Mouse (Mus musculus) kidney, embryonic 14.5 days (tissue): ENCODE measurements at regions not wholly inside any gene's neighbourhood (a gene's known extent, or its start where the extent isn't known, plus 50 kb on each side); places are given as distances from the start of the nearest gene placed in this dataset.

Experiments used
- ATAC-seq: fragments of 200-750 bp; cut with Nextera tagmentation; 2 replicates; pipeline ENCODE4 v1.8.0; 2017; ENCODE audit warnings: moderate number of reproducible peaks, mild to moderate bottlenecking, moderate TSS enrichment, moderate library complexity; ENCODE audit not compliant: low FRiP score, low TSS enrichment
- H3K27ac ChIP-seq: fragments of 300-500 bp; sonication (generic); 2 replicates; pipeline ENCODE4 v1.5.1; 2014; ENCODE audit warnings: low read depth, mild to moderate bottlenecking, low read length, moderate library complexity, mixed read lengths
- H3K27me3 ChIP-seq: fragments of 300-500 bp; sonication (generic); 2 replicates; pipeline ENCODE4 v1.6.1; 2014; ENCODE audit warnings: mild to moderate bottlenecking, low read length; ENCODE audit not compliant: control insufficient read depth, insufficient read depth
- H3K36me3 ChIP-seq: fragments of 300-500 bp; sonication (generic); 2 replicates; pipeline ENCODE4 v1.6.1; 2014; ENCODE audit warnings: low read length, mixed read lengths; ENCODE audit not compliant: control insufficient read depth, insufficient read depth
- H3K4me1 ChIP-seq: fragments of 300-500 bp; sonication (generic); 2 replicates; pipeline ENCODE4 v1.6.1; 2014; ENCODE audit warnings: low read length, mixed read lengths; ENCODE audit not compliant: control insufficient read depth, insufficient read depth
- H3K4me2 ChIP-seq: fragments of 300-500 bp; sonication (generic); replicated peaks from 2 replicates; pipeline ENCODE4 v1.6.1; 2014; ENCODE audit warnings: low read depth, mild to moderate bottlenecking, low read length
- H3K4me3 ChIP-seq: fragments of 300-500 bp; sonication (generic); 2 replicates; pipeline ENCODE4 v1.5.1; 2014; ENCODE audit warnings: mild to moderate bottlenecking, low read length
- H3K9ac ChIP-seq: fragments of 300-500 bp; sonication (generic); 2 replicates; pipeline ENCODE4 v1.6.1; 2014; ENCODE audit warnings: low read depth, mild to moderate bottlenecking, low read length, moderate library complexity
- H3K9me3 ChIP-seq: fragments of 300-500 bp; sonication (generic); 2 replicates; pipeline ENCODE4 v1.6.1; 2016; ENCODE audit warnings: low read length; ENCODE audit not compliant: control insufficient read depth
- WGBS: fragments of 180-500 bp; shearing (Covaris S2); extraction: QIAGEN DNeasy Blood & Tissue Kit; methylation state at CpG from one replicate; pipeline ENCODE4 v1.1.7; 2014; 5-methylcytosine and 5-hydroxymethylcytosine counted together

- Histone ChIP-seq H3K4me3 (no peak overlapping the region), H3K36me3 (no peaks in the 10 kb centered on the region), H3K9me3 (no peaks in the 10 kb centered on the region), H3K27me3 (no peaks in the 10 kb centered on the region), H3K4me2 (no peak overlapping the region), H3K27ac (no peak overlapping the region), H3K4me1 (no peaks in the 10 kb centered on the region), H3K9ac (no peak overlapping the region)
- no peak for ATAC-seq
- WGBS = 87% methylated on average over 3 of the region's 3 CpGs
Observed at GRCm38 (mm10) chr5:41206462-41206861, 501.5 kb downstream of the Rab28 start.

- Histone ChIP-seq H3K27me3 (no peaks in the 10 kb centered on the region), H3K27ac (no peak overlapping the region), H3K9me3 (no peaks in the 10 kb centered on the region), H3K4me1 (no peaks in the 10 kb centered on the region), H3K9ac (no peak overlapping the region), H3K36me3 (no peaks in the 10 kb centered on the region), H3K4me3 (no peak overlapping the region), H3K4me2 (no peak overlapping the region)
- ATAC-seq = no peak
Observed at GRCm38 (mm10) chr5:41204417-41204816, 503.5 kb downstream of the Rab28 start.

GRCm38 (mm10) chr5:41187193-41187592, 520.8 kb downstream of the Rab28 start:
- H3K27me3 ChIP-seq = no peaks in the 10 kb centered on the region
- no peaks in the 10 kb centered on the region for H3K9me3 ChIP-seq
- H3K4me3 ChIP-seq = no peak overlapping the region
- WGBS = 71% methylated on average over 5 of the region's 5 CpGs
- ATAC-seq = no peak
- no peaks in the 10 kb centered on the region for H3K4me1 ChIP-seq
- H3K36me3 ChIP-seq = no peaks in the 10 kb centered on the region
- no peak overlapping the region for H3K9ac ChIP-seq
- H3K4me2 ChIP-seq = no peak overlapping the region
- no peak overlapping the region for H3K27ac ChIP-seq

- H3K9ac ChIP-seq = no peak overlapping the region
- H3K4me3 ChIP-seq = no peak overlapping the region
- ATAC-seq = no peak
- H3K4me2 ChIP-seq = no peak overlapping the region
- no peaks in the 10 kb centered on the region for H3K27me3 ChIP-seq
- no peak overlapping the region for H3K27ac ChIP-seq
- 91% methylated on average over 3 of the region's 3 CpGs for WGBS
- H3K4me1 ChIP-seq = no peaks in the 10 kb centered on the region
- no peaks in the 10 kb centered on the region for H3K36me3 ChIP-seq
- no peaks in the 10 kb centered on the region for H3K9me3 ChIP-seq
Observed at GRCm38 (mm10) chr5:41177220-41177619, 530.7 kb downstream of the Rab28 start.

GRCm38 (mm10) chr5:41165870-41166626, 541.9 kb downstream of the Rab28 start:
- no peak for ATAC-seq

GRCm38 (mm10) chr5:41125050-41125449, 582.9 kb downstream of the Rab28 start:
- WGBS = 27% methylated on average over 5 of the region's 5 CpGs
- ATAC-seq = no peak
- H3K4me2 ChIP-seq = no peak overlapping the region
- no peaks in the 10 kb centered on the region for H3K4me1 ChIP-seq
- H3K9me3 ChIP-seq = no peaks in the 10 kb centered on the region
- no peak overlapping the region for H3K27ac ChIP-seq
- no peak overlapping the region for H3K4me3 ChIP-seq
- no peaks in the 10 kb centered on the region for H3K36me3 ChIP-seq
- no peaks in the 10 kb centered on the region for H3K27me3 ChIP-seq
- H3K9ac ChIP-seq = no peak overlapping the region

More at GRCm38 (mm10) chr5:41165870-41166626, 541.9 kb downstream of the Rab28 start:
- Histone ChIP-seq H3K9me3 (no peaks in the 10 kb centered on the region), H3K4me3 (no peak overlapping the region), H3K4me1 (no peaks in the 10 kb centered on the region), H3K27me3 (no peaks in the 10 kb centered on the region), H3K36me3 (no peaks in the 10 kb centered on the region), H3K4me2 (no peak overlapping the region), H3K9ac (no peak overlapping the region), H3K27ac (no peak overlapping the region)
- WGBS = 62% methylated on average over 14 of the region's 14 CpGs

GRCm38 (mm10) chr5:41117658-41118057, 590.3 kb downstream of the Rab28 start:
- Histone ChIP-seq H3K4me2 (no peak overlapping the region), H3K4me1 (no peaks in the 10 kb centered on the region), H3K9me3 (no peaks in the 10 kb centered on the region), H3K27ac (no peak overlapping the region), H3K4me3 (no peak overlapping the region), H3K27me3 (no peaks in the 10 kb centered on the region), H3K9ac (no peak overlapping the region), H3K36me3 (no peaks in the 10 kb centered on the region)
- ATAC-seq = peak; percentile 69; the same call in 1 of the 2 replicates
- 24% methylated on average over 3 of the region's 3 CpGs for WGBS

GRCm38 (mm10) chr5:41087773-41088172, 620.2 kb downstream of the Rab28 start:
- no peak overlapping the region for H3K4me2 ChIP-seq
- 58% methylated on average over 5 of the region's 5 CpGs for WGBS
- H3K9me3 ChIP-seq = no peaks in the 10 kb centered on the region
- no peak overlapping the region for H3K9ac ChIP-seq
- H3K27me3 ChIP-seq = no peaks in the 10 kb centered on the region
- H3K27ac ChIP-seq = no peak overlapping the region
- no peaks in the 10 kb centered on the region for H3K36me3 ChIP-seq
- no peaks in the 10 kb centered on the region for H3K4me1 ChIP-seq
- ATAC-seq = no peak
- H3K4me3 ChIP-seq = no peak overlapping the region

- Histone ChIP-seq H3K27me3 (no peaks in the 10 kb centered on the region), H3K4me1 (no peaks in the 10 kb centered on the region), H3K9me3 (no peaks in the 10 kb centered on the region), H3K4me2 (no peak overlapping the region), H3K9ac (no peak overlapping the region), H3K36me3 (no peaks in the 10 kb centered on the region), H3K4me3 (no peak overlapping the region), H3K27ac (no peak overlapping the region)
- 78% methylated on average over 2 of the region's 2 CpGs for WGBS
- ATAC-seq = no peak
Observed at GRCm38 (mm10) chr5:41076412-41076811, 631.5 kb downstream of the Rab28 start.
